Mouse (Mus musculus) thymus, postnatal 14 days (tissue): Measurements from ENCODE around the gene Smim8.

Experiments
- DNase-seq: peaks from one replicate; pipeline ENCODE4 v3.0.0; 2021

Gene Smim8

DNA sequence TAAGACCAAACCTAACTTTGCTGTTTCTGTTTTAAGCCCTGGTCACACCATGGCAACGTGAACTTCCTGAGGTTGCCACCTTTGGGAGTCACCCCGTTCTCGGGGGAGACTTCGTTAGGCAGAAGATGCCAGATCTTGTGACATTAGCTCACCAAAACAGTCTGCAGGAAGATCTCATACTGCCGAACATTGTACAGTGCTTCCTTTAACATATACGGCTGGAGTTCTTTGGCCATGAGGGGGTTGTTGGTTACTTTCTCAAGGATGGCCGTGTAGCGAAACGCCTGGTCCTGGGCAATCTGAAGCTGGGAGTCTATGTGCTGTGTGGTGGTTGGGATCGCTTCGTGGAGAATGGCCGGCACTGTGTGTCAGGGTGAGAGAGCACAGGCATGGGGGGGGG is 58.8 kb downstream of the Smim8 start:
- no peak for DNase-seq
